Mouse (Mus musculus): ENCODE data around the gene Ankrd9.
A peak's percentile ranks its signal among the peaks of the same experiment; 100 is the strongest.

Ankrd9 gene

GRCm38 (mm10) chr12:110978607-110979406 lies at the start of gene Ankrd9:
TSS of gene Ankrd9 (minus strand) at chr12:110979040.
- peak; percentile 96 to 98 for DNase-seq

GRCm38 (mm10) chr12:111021577-111021976 lies 42.7 kb upstream of the Ankrd9 start:
- DNase-seq, result no peak

GRCm38 (mm10) chr12:111021138-111021537 lies 42.3 kb upstream of the Ankrd9 start:
- no peak for DNase-seq

- DNase-seq, result no peak
Measured at GRCm38 (mm10) chr12:111019086-111019485, 40.2 kb upstream of the Ankrd9 start.

- DNase-seq, result no peak
Measured at GRCm38 (mm10) chr12:111018068-111018467, 39.2 kb upstream of the Ankrd9 start.

GRCm38 (mm10) chr12:111016807-111017206 lies 38.0 kb upstream of the Ankrd9 start:
- DNase-seq, result no peak

GRCm38 (mm10) chr12:111009615-111010257 lies 30.9 kb upstream of the Ankrd9 start:
- no peak for DNase-seq

- no peak for DNase-seq
Measured at GRCm38 (mm10) chr12:111008500-111009490, 30.0 kb upstream of the Ankrd9 start.

- DNase-seq, result peak in 1 of 2 experiments; percentile 20
Measured at GRCm38 (mm10) chr12:111007134-111008103, 28.6 kb upstream of the Ankrd9 start.

- no peak for DNase-seq
Measured at GRCm38 (mm10) chr12:111006339-111006738, 27.5 kb upstream of the Ankrd9 start.

- DNase-seq, result no peak
Measured at GRCm38 (mm10) chr12:111005803-111006202, 27.0 kb upstream of the Ankrd9 start.

GRCm38 (mm10) chr12:111004142-111004541 lies 25.3 kb upstream of the Ankrd9 start:
- DNase-seq, result no peak

GRCm38 (mm10) chr12:111000956-111001355 lies 22.1 kb upstream of the Ankrd9 start:
- no peak for DNase-seq

- no peak for DNase-seq
Measured at GRCm38 (mm10) chr12:110999820-111000219, 21.0 kb upstream of the Ankrd9 start.

GRCm38 (mm10) chr12:110998092-110998491 lies 19.3 kb upstream of the Ankrd9 start:
- DNase-seq, result no peak

- DNase-seq, result no peak
Measured at GRCm38 (mm10) chr12:110994666-110995065, 15.8 kb upstream of the Ankrd9 start.

GRCm38 (mm10) chr12:110993226-110993625 lies 14.4 kb upstream of the Ankrd9 start:
- DNase-seq, result no peak

- no peak for DNase-seq
Measured at GRCm38 (mm10) chr12:110992771-110993170, 13.9 kb upstream of the Ankrd9 start.

GRCm38 (mm10) chr12:110992128-110992553 lies 13.3 kb upstream of the Ankrd9 start:
- DNase-seq, result peak; percentile 82 to 95

GRCm38 (mm10) chr12:110991361-110992127 lies 12.7 kb upstream of the Ankrd9 start:
- DNase-seq, result peak; percentile 66 to 73

GRCm38 (mm10) chr12:110990500-110990899 lies 11.7 kb upstream of the Ankrd9 start:
- DNase-seq, result no peak

All from spleen, adult 18-20 months (tissue).